9 mouse cellular contexts compared by ENCODE assay signal in genomic region chr12:56612349-56612735, GRCm38 (mm10). TPM values are rescaled to one million over a fixed set of nuclear protein-coding genes. Genes with fewer than 3 reads are reported as not detected.
A peak's percentile ranks its signal among the peaks of the same experiment; 100 is the strongest.
DNase-seq lines count a peak whose midpoint lies in the region; ATAC-seq and TF ChIP-seq lines count a peak whose summit lies in the region.
"Had no signal": no experiment of that assay in that cellular context is flagged by ENCODE, and none has a peak within 500 bp of the region (broad histone marks: within the 10 kb centered on the region; RNA-seq: fewer than 3 reads in every experiment).

No protein-coding gene starts in this region.

- H3K27me3 ChIP-seq in E14TG2a.4 (ENCODE audit: insufficient read depth, low read length): peaks cover 75% of the 10 kb centered on the region
- H3K27me3 ChIP-seq in hindbrain, embryonic 12.5 days: peaks cover 95% of the 10 kb centered on the region
- H3K27me3 ChIP-seq in midbrain, embryonic 11.5 days (ENCODE audit: control insufficient read depth, insufficient read depth, low read length): peaks cover 93% of the 10 kb centered on the region

- H3K36me3 ChIP-seq in E14TG2a.4 (ENCODE audit: insufficient read depth, low read length): no peaks in the 10 kb centered on the region
- no peaks in the 10 kb centered on the region for H3K36me3 ChIP-seq in hindbrain, embryonic 12.5 days
- H3K36me3 ChIP-seq in midbrain, embryonic 11.5 days (ENCODE audit: control insufficient read depth, insufficient read depth, low read length): no peaks in the 10 kb centered on the region

- under 1% methylated on average over 10 of the region's 10 CpGs for WGBS in hindbrain, embryonic 12.5 days
- 2% methylated on average over 10 of the region's 10 CpGs for WGBS in midbrain, embryonic 11.5 days

- H3K27ac ChIP-seq in hindbrain, embryonic 12.5 days: no peak overlapping the region
- no peak overlapping the region for H3K27ac ChIP-seq in midbrain, embryonic 11.5 days (ENCODE audit: low read depth, low read length)

- H3K9me3 ChIP-seq in E14TG2a.4 (ENCODE audit: low read length): no peaks in the 10 kb centered on the region
- no peaks in the 10 kb centered on the region for H3K9me3 ChIP-seq in hindbrain, embryonic 12.5 days (replicated peaks)
- H3K9me3 ChIP-seq in midbrain, embryonic 11.5 days (ENCODE audit: control insufficient read depth, low read length): no peaks in the 10 kb centered on the region

- no peak overlapping the region for H3K9ac ChIP-seq in hindbrain, embryonic 12.5 days
- peak overlapping the region; percentile 39; the same call in 1 of the 2 replicates for H3K9ac ChIP-seq in midbrain, embryonic 11.5 days (ENCODE audit: low read length)

- H3K4me3 ChIP-seq in E14TG2a.4 (replicated peaks; ENCODE audit: low read length): peak overlapping the region; percentile 75
- H3K4me3 ChIP-seq in hindbrain, embryonic 12.5 days: peak overlapping the region; percentile 27
- H3K4me3 ChIP-seq in midbrain, embryonic 11.5 days (ENCODE audit: low read depth, low read length): peak overlapping the region; percentile 30

- TF ChIP-seq CTCF in E14TG2a.4 (conservative IDR thresholded peaks at IDR 0.05; ENCODE audit: low read length): no peak

- peak overlapping the region; percentile 49 for H3K4me2 ChIP-seq in hindbrain, embryonic 12.5 days (replicated peaks)
- peak overlapping the region; percentile 33 for H3K4me2 ChIP-seq in midbrain, embryonic 11.5 days

- no peak for ATAC-seq in hindbrain, embryonic 12.5 days (ENCODE audit: low FRiP score)
- no peak for ATAC-seq in midbrain, embryonic 11.5 days (ENCODE audit: low FRiP score)

- DNase-seq in embryo, embryonic 10.5 days (ENCODE audit: low spot score): peak; percentile 52
- no peak for DNase-seq in embryo, embryonic 9.5 days (ENCODE audit: extremely low spot score)
- DNase-seq in midbrain, embryonic 11.5 days (ENCODE audit: low spot score, missing footprints): peak; percentile 95
- DNase-seq in spleen, adult 12 weeks (ENCODE audit: low spot score): no peak
- no peak for DNase-seq in urinary bladder, postnatal 14 days (ENCODE audit: low spot score)
- no peak for DNase-seq in ovary, postnatal 10 days (ENCODE audit: low spot score)
- DNase-seq: kidney, postnatal 14 days had no signal

- H3K4me1 ChIP-seq in E14TG2a.4 (replicated peaks; ENCODE audit: low read depth, low read length): peaks cover 34% of the 10 kb centered on the region
- peaks cover 8% of the 10 kb centered on the region for H3K4me1 ChIP-seq in hindbrain, embryonic 12.5 days
- peaks cover 9% of the 10 kb centered on the region for H3K4me1 ChIP-seq in midbrain, embryonic 11.5 days (ENCODE audit: control insufficient read depth, insufficient read depth, low read length)

RNA-seq across cellular contexts. Expression of gene Nkx2-9, which starts 0.7 kb away (rescaled TPM):
- 0.55 and 1.2 TPM in 2 replicates for polyA plus RNA-seq in hindbrain, embryonic 12.5 days (2016; fragmentation: Nextera tagmentation; extraction: Ambion mirVana)
- 8.5 and 8.8 TPM in 2 replicates for polyA plus RNA-seq in midbrain, embryonic 11.5 days (2014; fragmentation: Nextera tagmentation; extraction: Ambion mirVana)

Comparison
In these comparisons a context has a peak if more than half of its experiments do, and no peak if none do; other contexts are left out.
1. DNase-seq: peak in embryo, embryonic 10.5 days (single experiment) and midbrain, embryonic 11.5 days (single experiment); none in embryo, embryonic 9.5 days (single experiment), spleen, adult 12 weeks (single experiment), urinary bladder, postnatal 14 days (single experiment) and ovary, postnatal 10 days (single experiment).
2. Peak in every context shown above with its lines, with median percentiles within 50 percentile points of each other: H3K4me3 ChIP-seq.